Mouse (Mus musculus): ENCODE data around the gene Faf1. TPM values are rescaled to one million over a fixed set of nuclear protein-coding genes. Genes with fewer than 3 reads are reported as not detected.

The Faf1 gene
- polyA plus RNA-seq, 1 experiment, result 21.4 TPM

- DNase-seq (ENCODE audit: extremely low spot score in 1 of 2, low spot score in 1 of 2), result peak in 1 of 2 experiments; percentile 40
Measured at GRCm38 (mm10) chr4:109977148-109978067, 301.0 kb downstream of the Faf1 start, which contains the start of gene Dmrta2. Gene Dmrta2 (plus strand): TSS chr4:109978053.

GRCm38 (mm10) chr4:109978068-109978857 lies 301.9 kb downstream of the Faf1 start:
- no peak for DNase-seq (ENCODE audit: extremely low spot score in 1 of 2, low spot score in 1 of 2)

GRCm38 (mm10) chr4:109978858-109979340 lies 302.5 kb downstream of the Faf1 start:
- no peak for DNase-seq (ENCODE audit: extremely low spot score in 1 of 2, low spot score in 1 of 2)

- DNase-seq (ENCODE audit: extremely low spot score in 1 of 2, low spot score in 1 of 2), result no peak
Measured at GRCm38 (mm10) chr4:109979461-109980320, 303.3 kb downstream of the Faf1 start.

GRCm38 (mm10) chr4:109980321-109981082 lies 304.1 kb downstream of the Faf1 start:
- DNase-seq (ENCODE audit: extremely low spot score in 1 of 2, low spot score in 1 of 2), result no peak

- DNase-seq (ENCODE audit: extremely low spot score in 1 of 2, low spot score in 1 of 2), result no peak
Measured at GRCm38 (mm10) chr4:109981083-109981870, 304.9 kb downstream of the Faf1 start.

- DNase-seq (ENCODE audit: extremely low spot score in 1 of 2, low spot score in 1 of 2), result no peak
Measured at GRCm38 (mm10) chr4:109981871-109982680, 305.7 kb downstream of the Faf1 start.

- no peak for DNase-seq (ENCODE audit: extremely low spot score in 1 of 2, low spot score in 1 of 2)
Measured at GRCm38 (mm10) chr4:109982681-109983265, 306.4 kb downstream of the Faf1 start.

GRCm38 (mm10) chr4:109983281-109984001 lies 307.1 kb downstream of the Faf1 start:
- no peak for DNase-seq (ENCODE audit: extremely low spot score in 1 of 2, low spot score in 1 of 2)

- DNase-seq (ENCODE audit: extremely low spot score in 1 of 2, low spot score in 1 of 2), result no peak
Measured at GRCm38 (mm10) chr4:109984011-109984411, 307.6 kb downstream of the Faf1 start.

GRCm38 (mm10) chr4:109984496-109985423 lies 308.4 kb downstream of the Faf1 start:
- no peak for DNase-seq (ENCODE audit: extremely low spot score in 1 of 2, low spot score in 1 of 2)

- DNase-seq (ENCODE audit: extremely low spot score in 1 of 2, low spot score in 1 of 2), result no peak
Measured at GRCm38 (mm10) chr4:109985424-109986172, 309.2 kb downstream of the Faf1 start.

- DNase-seq (ENCODE audit: extremely low spot score in 1 of 2, low spot score in 1 of 2), result no peak
Measured at GRCm38 (mm10) chr4:109986301-109986700, 309.9 kb downstream of the Faf1 start.

GRCm38 (mm10) chr4:109986748-109987355 lies 310.5 kb downstream of the Faf1 start:
- no peak for DNase-seq (ENCODE audit: extremely low spot score in 1 of 2, low spot score in 1 of 2)

All from frontal cortex, adult 2 months (tissue).